Mouse (Mus musculus) ES-Bruce4 (cell line): Measurements from ENCODE around the gene Rfx2. TPM values are rescaled to one million over a fixed set of nuclear protein-coding genes. Genes with fewer than 3 reads are reported as not detected.

Source experiments
- H3K27ac ChIP-seq: 2 replicates; pipeline ENCODE4 v1.5.1; 2012; ENCODE audit warnings: low read length, inconsistent platforms; ENCODE audit not compliant: insufficient read depth
- H3K27me3 ChIP-seq: 2 replicates; pipeline ENCODE4 v1.6.1; 2012; ENCODE audit warnings: mild to moderate bottlenecking, low read length, inconsistent platforms; ENCODE audit not compliant: control insufficient read depth, poor library complexity, insufficient read depth, severe bottlenecking
- H3K36me3 ChIP-seq: 2 replicates; pipeline ENCODE4 v1.6.1; 2012; ENCODE audit warnings: inconsistent platforms, mild to moderate bottlenecking, low read length, moderate library complexity; ENCODE audit not compliant: control insufficient read depth, poor library complexity, insufficient read depth, severe bottlenecking
- H3K4me1 ChIP-seq: one replicate; pipeline ENCODE4 v1.8.1; 2011; ENCODE audit warnings: low read length; ENCODE audit not compliant: control insufficient read depth, insufficient read depth
- H3K4me3 ChIP-seq: 2 replicates; pipeline ENCODE4 v1.5.1; 2011; ENCODE audit warnings: low read depth, mild to moderate bottlenecking, low read length
- H3K9ac ChIP-seq: 2 replicates; pipeline ENCODE4 v1.6.1; 2012; ENCODE audit warnings: low read depth, mild to moderate bottlenecking, inconsistent platforms; ENCODE audit not compliant: poor library complexity, severe bottlenecking
- H3K9me3 ChIP-seq: replicated peaks from 2 replicates; pipeline ENCODE4 v1.6.1; 2012; ENCODE audit warnings: mild to moderate bottlenecking, low read length, inconsistent platforms; ENCODE audit not compliant: control insufficient read depth, poor library complexity, insufficient read depth, severe bottlenecking
- CTCF ChIP-seq: IDR thresholded peaks from one replicate; pipeline ENCODE4 v1.8.1; 2011; ENCODE audit warnings: low read depth, low read length
- EP300 ChIP-seq: IDR thresholded peaks from 2 replicates; pipeline ENCODE4 v1.6.1; 2011; ENCODE audit warnings: low read depth, low read length; ENCODE audit not compliant: insufficient read depth
- POLR2A ChIP-seq: IDR thresholded peaks from one replicate; pipeline ENCODE4 v1.8.1; 2011; ENCODE audit warnings: low read length; ENCODE audit not compliant: insufficient read depth
- polyA plus RNA-seq: library from polyadenylated mRNA; stranded (reverse); fragments of >200 nt; gene quantifications from 2 replicates; pipeline ENCODE4 v1.2.4, GENCODE M21; 2011; ENCODE audit warnings: low read depth; ENCODE audit not compliant: missing spikeins, insufficient read depth, insufficient read length

Rfx2 gene
- polyA plus RNA-seq, 1 experiment = 27.5 TPM

- no peak within 1 kb of the TSS for H3K9ac ChIP-seq
- H3K4me1 ChIP-seq = peaks cover 16% of the 10 kb centered on the region
- no peaks in the 10 kb centered on the region for H3K27me3 ChIP-seq
- TF ChIP-seq EP300 (no peak), CTCF (no peak), POLR2A (no peak)
- H3K4me3 ChIP-seq = no peak within 1 kb of the TSS
- H3K36me3 ChIP-seq = no peaks in the 10 kb centered on the region
- H3K27ac ChIP-seq = no peak within 1 kb of the TSS
- H3K9me3 ChIP-seq = no peaks in the 10 kb centered on the region
Observed at GRCm38 (mm10) chr17:56874237-56874636, 43.4 kb upstream of the Rfx2 start, which contains the start of gene Acsbg2. Gene Acsbg2 (minus strand): TSS chr17:56874447.

DNA sequence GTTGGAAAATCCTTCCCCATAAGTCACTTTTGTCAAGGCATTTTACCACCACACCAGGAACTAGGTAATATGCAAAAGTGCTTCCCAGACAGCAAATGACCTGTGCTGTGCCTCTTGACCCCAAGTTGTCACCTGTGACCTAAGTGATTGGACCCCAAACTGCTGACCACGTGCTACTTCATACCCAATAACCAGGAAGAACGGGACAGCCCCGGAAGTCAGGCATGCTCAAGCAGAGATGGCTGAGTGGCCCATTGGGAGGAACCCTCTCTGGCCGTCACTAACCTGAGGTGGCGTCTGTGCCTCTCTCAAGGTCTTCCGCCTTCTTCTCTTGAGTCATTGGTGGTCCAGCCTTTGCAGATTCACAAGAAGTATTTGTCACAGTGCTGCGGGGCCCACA is 41.7 kb upstream of the Rfx2 start:
- peaks cover 16% of the 10 kb centered on the region for H3K4me1 ChIP-seq
- H3K4me3 ChIP-seq = peak overlapping the region; percentile 3; the same call in 1 of the 2 replicates
- TF ChIP-seq CTCF = no peak
- TF ChIP-seq EP300 = no peak
- TF ChIP-seq POLR2A = no peak
- peaks cover 7% of the 10 kb centered on the region for H3K9me3 ChIP-seq
- 0 out of 2 replicates have a peak overlapping the region, but pooled peaks have one; percentile 13 for H3K9ac ChIP-seq
- H3K27me3 ChIP-seq = no peaks in the 10 kb centered on the region
- peak overlapping the region; percentile 43; the same call in 1 of the 2 replicates for H3K27ac ChIP-seq
- no peaks in the 10 kb centered on the region for H3K36me3 ChIP-seq

DNA sequence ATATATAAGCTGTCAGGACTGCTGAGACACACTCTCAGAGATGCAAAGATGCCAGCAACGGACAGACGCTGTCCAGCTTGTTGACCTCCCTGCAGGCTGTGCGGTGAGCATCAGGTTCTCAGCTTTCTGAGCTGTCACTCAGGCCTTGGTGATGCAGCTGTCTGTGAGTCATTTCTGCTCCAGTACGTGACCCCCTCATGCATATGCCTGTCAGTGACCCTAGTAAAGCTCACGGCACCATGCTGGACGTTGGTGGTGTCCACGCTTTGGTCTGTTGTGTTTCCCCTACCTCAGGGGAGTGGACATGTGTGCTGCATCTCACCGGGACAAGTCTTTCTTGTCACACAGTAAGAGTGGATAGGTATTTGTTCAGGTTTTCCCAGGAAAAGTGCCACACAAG is 41.0 kb upstream of the Rfx2 start:
- TF ChIP-seq POLR2A (no peak), CTCF (no peak), EP300 (no peak)

DNA sequence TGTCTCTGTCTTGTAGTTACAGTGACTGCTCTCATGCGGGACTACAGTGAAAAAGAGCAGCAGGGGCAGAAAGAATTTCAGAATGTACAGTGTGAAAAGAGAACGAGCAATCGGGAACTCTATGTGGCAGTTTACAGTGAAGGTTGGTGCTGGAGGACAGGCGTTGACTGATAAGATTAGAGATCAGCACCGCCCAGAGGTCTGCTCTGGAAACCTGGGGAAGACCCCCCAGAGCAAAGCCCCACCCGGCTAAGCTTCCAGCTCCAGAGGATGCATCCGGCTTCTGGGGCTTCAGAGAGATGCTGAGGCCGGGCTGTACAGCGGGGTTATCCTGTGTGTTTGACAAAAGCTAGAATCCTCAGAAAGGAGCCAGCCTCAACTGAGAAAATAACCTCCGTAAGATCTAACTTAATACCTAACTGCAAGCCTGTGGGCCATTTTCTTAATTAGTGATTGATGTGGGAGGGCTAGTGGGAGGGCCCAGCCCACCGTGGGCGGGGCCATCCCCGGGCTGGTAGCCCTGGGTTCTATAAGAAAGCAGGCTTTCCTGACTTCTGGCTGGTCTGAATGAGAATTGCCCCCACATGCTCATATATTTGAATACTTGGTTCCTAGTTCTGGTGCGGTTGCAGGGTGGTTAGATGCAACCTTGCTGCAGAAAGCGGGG is 39.6 kb upstream of the Rfx2 start:
- no peak overlapping the region; the same call in 1 of the 2 replicates for H3K4me3 ChIP-seq
- peaks cover 17% of the 10 kb centered on the region for H3K9me3 ChIP-seq
- no peaks in the 10 kb centered on the region for H3K27me3 ChIP-seq
- H3K4me1 ChIP-seq = peaks cover 14% of the 10 kb centered on the region
- H3K9ac ChIP-seq = peak overlapping the region; percentile 52
- 0 out of 2 replicates have a peak, but pooled peaks have one; percentile 10 for TF ChIP-seq EP300
- TF ChIP-seq POLR2A = no peak
- H3K36me3 ChIP-seq = no peaks in the 10 kb centered on the region
- H3K27ac ChIP-seq = peak overlapping the region; percentile 99

More for the DNA sequence above, 41.0 kb upstream of the Rfx2 start:
- no peak overlapping the region for H3K9ac ChIP-seq
- H3K4me1 ChIP-seq = peaks cover 16% of the 10 kb centered on the region
- H3K27ac ChIP-seq = peak overlapping the region; percentile 49
- H3K9me3 ChIP-seq = peaks cover 15% of the 10 kb centered on the region
- no peaks in the 10 kb centered on the region for H3K27me3 ChIP-seq
- H3K36me3 ChIP-seq = no peaks in the 10 kb centered on the region
- no peak overlapping the region for H3K4me3 ChIP-seq

- H3K27ac ChIP-seq = peak overlapping the region; percentile 99
- TF ChIP-seq EP300 (peak; percentile 98), CTCF (no peak), POLR2A (no peak)
- H3K4me1 ChIP-seq = peaks cover 14% of the 10 kb centered on the region
- peaks cover 17% of the 10 kb centered on the region for H3K9me3 ChIP-seq
- H3K36me3 ChIP-seq = no peaks in the 10 kb centered on the region
- H3K27me3 ChIP-seq = no peaks in the 10 kb centered on the region
- H3K9ac ChIP-seq = no peak overlapping the region
- no peak overlapping the region for H3K4me3 ChIP-seq
Observed at GRCm38 (mm10) chr17:56869481-56869977, 38.7 kb upstream of the Rfx2 start.

DNA sequence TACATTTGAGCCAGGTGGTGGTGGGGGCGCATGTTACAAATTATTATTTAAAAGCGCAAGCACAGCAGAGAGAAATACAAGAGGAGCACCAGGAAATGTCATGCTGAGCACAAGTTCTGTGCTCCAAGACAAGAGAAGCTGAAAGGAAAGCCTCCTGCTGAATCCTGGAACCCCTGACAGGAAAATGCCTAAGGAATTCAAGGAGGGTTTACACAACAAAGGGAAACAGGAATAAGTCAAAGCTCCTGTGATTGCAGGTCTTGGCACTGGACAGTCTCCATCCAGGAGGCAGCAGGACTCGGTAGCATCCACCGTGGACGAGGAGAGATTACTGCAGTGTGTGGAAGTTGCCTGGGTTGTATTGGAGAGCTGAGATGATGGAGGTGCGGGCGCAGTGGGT is 35.3 kb upstream of the Rfx2 start:
- Histone ChIP-seq H3K9me3 (peaks cover 17% of the 10 kb centered on the region), H3K9ac (no peak overlapping the region), H3K36me3 (no peaks in the 10 kb centered on the region), H3K27me3 (no peaks in the 10 kb centered on the region), H3K4me3 (peak overlapping the region; percentile 28; the same call in 1 of the 2 replicates), H3K4me1 (peaks cover 5% of the 10 kb centered on the region), H3K27ac (peak overlapping the region; percentile 51)
- TF ChIP-seq EP300 (no peak), CTCF (no peak), POLR2A (no peak)
